In the genomic region with DNA sequence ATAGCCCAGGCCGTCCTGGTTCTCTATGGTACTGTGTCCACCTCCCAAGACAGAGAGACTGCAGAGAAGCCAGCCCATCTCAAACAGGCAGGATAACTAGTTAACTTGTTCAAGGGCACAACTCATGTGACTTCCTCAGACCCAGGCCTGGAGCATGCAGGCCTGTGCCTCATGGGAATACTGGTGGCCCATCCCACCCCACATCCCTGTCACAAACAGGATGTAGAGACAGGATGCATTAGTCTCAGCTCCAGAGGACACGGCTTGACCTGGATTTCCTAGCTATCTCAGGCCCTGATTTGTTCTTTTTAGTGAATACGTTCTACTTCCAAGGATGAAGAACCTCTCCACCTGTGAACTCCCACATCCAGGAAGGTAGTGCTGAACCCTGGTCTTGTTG, we compare ENCODE assay signal across 14 mouse cellular contexts.
DNase-seq lines count a peak whose midpoint lies in the region; ATAC-seq and TF ChIP-seq lines count a peak whose summit lies in the region.
"Had no signal": no experiment of that assay in that cellular context is flagged by ENCODE, and none has a peak within 500 bp of the region (broad histone marks: within the 10 kb centered on the region; RNA-seq: fewer than 3 reads in every experiment).

No protein-coding gene starts in this region.

- TF ChIP-seq CTCF in intestine, postnatal 0 days (IDR thresholded peaks at IDR 0.05; ENCODE audit: low read depth), result no peak
- no peak for TF ChIP-seq CTCF in small intestine, adult 2 months (IDR thresholded peaks at IDR 0.05; ENCODE audit: extremely low read depth, insufficient read length, insufficient replicate concordance, low read depth, low read length)

- H3K9ac ChIP-seq in intestine, embryonic 15.5 days, result no peak overlapping the region
- H3K9ac ChIP-seq in intestine, postnatal 0 days (ENCODE audit: low read depth, low read length), result no peak overlapping the region
- no peak overlapping the region for H3K9ac ChIP-seq in heart, embryonic 15.5 days
- H3K9ac ChIP-seq in hindbrain, embryonic 11.5 days (ENCODE audit: low read depth, low read length), result no peak overlapping the region
- H3K9ac ChIP-seq: limb, embryonic 13.5 days; stomach, embryonic 15.5 days had no signal

- no peaks in the 10 kb centered on the region for H3K27me3 ChIP-seq in intestine, embryonic 15.5 days (replicated peaks)
- no peaks in the 10 kb centered on the region for H3K27me3 ChIP-seq in intestine, postnatal 0 days (replicated peaks; ENCODE audit: control insufficient read depth, insufficient read depth, low read length)
- H3K27me3 ChIP-seq in heart, embryonic 15.5 days, result no peaks in the 10 kb centered on the region
- no peaks in the 10 kb centered on the region for H3K27me3 ChIP-seq in small intestine, adult 2 months (ENCODE audit: control insufficient read depth, insufficient read depth, low read length)
- H3K27me3 ChIP-seq in hindbrain, embryonic 11.5 days (ENCODE audit: control insufficient read depth, insufficient read depth, low read length), result no peaks in the 10 kb centered on the region
- H3K27me3 ChIP-seq: limb, embryonic 13.5 days; stomach, embryonic 15.5 days had no signal

- no peaks in the 10 kb centered on the region for H3K9me3 ChIP-seq in intestine, embryonic 15.5 days
- H3K9me3 ChIP-seq in intestine, postnatal 0 days (ENCODE audit: control insufficient read depth), result no peaks in the 10 kb centered on the region
- H3K9me3 ChIP-seq in heart, embryonic 15.5 days (replicated peaks), result no peaks in the 10 kb centered on the region
- no peaks in the 10 kb centered on the region for H3K9me3 ChIP-seq in hindbrain, embryonic 11.5 days (ENCODE audit: control insufficient read depth, low read length)
- H3K9me3 ChIP-seq: limb, embryonic 13.5 days; stomach, embryonic 15.5 days had no signal

- peak; percentile 74 for DNase-seq in kidney, postnatal 10 days
- no peak for DNase-seq in hindbrain, embryonic 11.5 days (ENCODE audit: low spot score)
- no peak for DNase-seq in thymus, postnatal 0 days (ENCODE audit: low spot score)
- no peak for DNase-seq in testis, postnatal 10 days (ENCODE audit: low spot score)
- DNase-seq: cerebellum, adult 11-12 months; gastrocnemius, postnatal 14 days; retina, postnatal 1 day had no signal

- H3K4me1 ChIP-seq in intestine, embryonic 15.5 days (replicated peaks), result peaks cover 13% of the 10 kb centered on the region
- peaks cover 5% of the 10 kb centered on the region; the same call in 1 of the 2 replicates for H3K4me1 ChIP-seq in intestine, postnatal 0 days (replicated peaks; ENCODE audit: control insufficient read depth, insufficient read depth, low read length)
- peaks cover 61% of the 10 kb centered on the region for H3K4me1 ChIP-seq in heart, embryonic 15.5 days (replicated peaks)
- peaks cover 24% of the 10 kb centered on the region for H3K4me1 ChIP-seq in small intestine, adult 2 months (ENCODE audit: control insufficient read depth, insufficient read depth, insufficient read length, low read length)
- 0 out of 2 replicates have a peak, but pooled peaks cover 6% of the 10 kb centered on the region for H3K4me1 ChIP-seq in hindbrain, embryonic 11.5 days (replicated peaks; ENCODE audit: control insufficient read depth, insufficient read depth, low read length)

- no peak overlapping the region for H3K4me2 ChIP-seq in intestine, embryonic 15.5 days (replicated peaks)
- H3K4me2 ChIP-seq in intestine, postnatal 0 days (replicated peaks; ENCODE audit: low read depth), result no peak overlapping the region
- no peak overlapping the region for H3K4me2 ChIP-seq in heart, embryonic 15.5 days
- H3K4me2 ChIP-seq in hindbrain, embryonic 11.5 days (replicated peaks; ENCODE audit: low read depth, low read length), result no peak overlapping the region
- H3K4me2 ChIP-seq: limb, embryonic 13.5 days; stomach, embryonic 15.5 days had no signal

- H3K36me3 ChIP-seq in intestine, embryonic 15.5 days, result no peaks in the 10 kb centered on the region
- no peaks in the 10 kb centered on the region; the same call in 1 of the 2 replicates for H3K36me3 ChIP-seq in intestine, postnatal 0 days (ENCODE audit: control insufficient read depth, insufficient read depth)
- 0 out of 2 replicates have a peak, but pooled peaks cover under 1% of the 10 kb centered on the region for H3K36me3 ChIP-seq in heart, embryonic 15.5 days
- H3K36me3 ChIP-seq in small intestine, adult 2 months (ENCODE audit: control insufficient read depth, insufficient read depth, low read length), result peaks cover 5% of the 10 kb centered on the region; the same call in 1 of the 2 replicates
- no peaks in the 10 kb centered on the region for H3K36me3 ChIP-seq in hindbrain, embryonic 11.5 days (ENCODE audit: control insufficient read depth, insufficient read depth, low read length)

- WGBS in intestine, embryonic 15.5 days, result 75% methylated on average over 3 of the region's 3 CpGs
- 64% methylated on average over 3 of the region's 3 CpGs for WGBS in intestine, postnatal 0 days
- WGBS in heart, embryonic 15.5 days, result 67% methylated on average over 3 of the region's 3 CpGs
- 70% methylated on average over 3 of the region's 3 CpGs for WGBS in small intestine, adult 2 months
- 81% methylated on average over 3 of the region's 3 CpGs for WGBS in hindbrain, embryonic 11.5 days

- 0 out of 2 replicates have a peak overlapping the region, but pooled peaks have one; percentile 13 for H3K27ac ChIP-seq in intestine, embryonic 15.5 days
- H3K27ac ChIP-seq in intestine, postnatal 0 days (ENCODE audit: low read depth, low read length), result no peak overlapping the region; the same call in 1 of the 2 replicates
- H3K27ac ChIP-seq in heart, embryonic 15.5 days, result no peak overlapping the region
- peak overlapping the region; percentile 59; the same call in 1 of the 2 replicates for H3K27ac ChIP-seq in small intestine, adult 2 months (ENCODE audit: insufficient read depth, low read depth, low read length)
- H3K27ac ChIP-seq in hindbrain, embryonic 11.5 days (ENCODE audit: low read depth, low read length), result no peak overlapping the region
- H3K27ac ChIP-seq: limb, embryonic 13.5 days had no signal

- TF ChIP-seq POLR2A in small intestine, adult 2 months (IDR thresholded peaks at IDR 0.05; ENCODE audit: low read depth, low read length), result no peak

- no peak overlapping the region for H3K4me3 ChIP-seq in intestine, embryonic 15.5 days (replicated peaks)
- no peak overlapping the region for H3K4me3 ChIP-seq in intestine, postnatal 0 days (ENCODE audit: low read depth, low read length)
- no peak overlapping the region for H3K4me3 ChIP-seq in heart, embryonic 15.5 days
- no peak overlapping the region for H3K4me3 ChIP-seq in small intestine, adult 2 months (ENCODE audit: low read depth, low read length)
- no peak overlapping the region for H3K4me3 ChIP-seq in hindbrain, embryonic 11.5 days (ENCODE audit: low read depth, low read length)
- H3K4me3 ChIP-seq: erythroblast, embryonic 14.5 days; limb, embryonic 13.5 days; stomach, embryonic 15.5 days had no signal

- 0 out of 2 replicates have a peak, but pooled peaks have one; percentile 16 for ATAC-seq in intestine, embryonic 15.5 days
- no peak for ATAC-seq in intestine, postnatal 0 days
- ATAC-seq in heart, embryonic 15.5 days (replicated peaks; ENCODE audit: insufficient number of reproducible peaks, insufficient read depth, low FRiP score, low read depth), result 0 out of 2 replicates have a peak, but pooled peaks have one; percentile 9
- ATAC-seq in hindbrain, embryonic 11.5 days (ENCODE audit: low FRiP score), result no peak

Comparison
In these comparisons a context has a peak if more than half of its experiments do, and no peak if none do; other contexts are left out.
1. ATAC-seq: peak in intestine, embryonic 15.5 days (single experiment) and heart, embryonic 15.5 days (single experiment); none in intestine, postnatal 0 days (single experiment) and hindbrain, embryonic 11.5 days (single experiment).
2. H3K27ac ChIP-seq: peak in intestine, embryonic 15.5 days (single experiment) and small intestine, adult 2 months (single experiment); none in intestine, postnatal 0 days (single experiment), heart, embryonic 15.5 days (single experiment) and hindbrain, embryonic 11.5 days (single experiment).